Mouse (Mus musculus) C2C12 (cell line): ENCODE measurements around the gene Psmb9. TPM values are rescaled to one million over a fixed set of nuclear protein-coding genes. Genes with fewer than 3 reads are reported as not detected.

Source experiments
- H3K27me3 ChIP-seq: one replicate; pipeline ENCODE4 v1.6.1; 2011; ENCODE audit not compliant: control insufficient read depth, insufficient read depth, insufficient read length
- H3K36me3 ChIP-seq: one replicate; pipeline ENCODE4 v1.6.1; 2011; ENCODE audit not compliant: control insufficient read depth, insufficient read depth
- H3K4me3 ChIP-seq: one replicate; pipeline ENCODE4 v1.5.1; 2011; ENCODE audit warnings: mild to moderate bottlenecking, control low read depth; ENCODE audit not compliant: poor library complexity, insufficient read depth, severe bottlenecking
- H3K79me2 ChIP-seq: one replicate; pipeline ENCODE4 v1.6.1; 2011; ENCODE audit not compliant: control insufficient read depth, insufficient read depth
- H3K79me3 ChIP-seq: one replicate; pipeline ENCODE4 v1.6.1; 2011; ENCODE audit warnings: low read depth, control low read depth
- H3ac ChIP-seq: one replicate; pipeline ENCODE3; 2011; ENCODE audit warnings: low read depth; ENCODE audit not compliant: control insufficient read depth, insufficient read length
- CEBPB ChIP-seq: IDR thresholded peaks from one replicate; pipeline ENCODE4 v1.6.1; 2011; ENCODE audit warnings: low read depth, mild to moderate bottlenecking, control low read depth, moderate library complexity
- CTCF ChIP-seq: IDR thresholded peaks from one replicate; pipeline ENCODE4 v1.5.1; 2011; ENCODE audit not compliant: control insufficient read depth, insufficient read depth, insufficient read length
- FOSL1 ChIP-seq: IDR thresholded peaks from one replicate; pipeline ENCODE4 v1.8.0; 2011; ENCODE audit warnings: mild to moderate bottlenecking, low read length; ENCODE audit not compliant: poor library complexity, insufficient read depth, severe bottlenecking
- MAX ChIP-seq: IDR thresholded peaks from one replicate; pipeline ENCODE4 v1.6.1; 2011; ENCODE audit warnings: mild to moderate bottlenecking, control low read depth
- MYOD1 ChIP-seq: IDR thresholded peaks from one replicate; pipeline ENCODE4 v1.6.1; 2011; ENCODE audit warnings: low read depth; ENCODE audit not compliant: control insufficient read depth, insufficient read length
- MYOG ChIP-seq: IDR thresholded peaks from one replicate; pipeline ENCODE4 v1.6.1; 2011; ENCODE audit not compliant: control insufficient read depth, insufficient read length; ENCODE audit errors: extremely low read depth
- USF1 ChIP-seq: IDR thresholded peaks from one replicate; pipeline ENCODE4 v1.6.1; 2011; ENCODE audit warnings: low read depth, mild to moderate bottlenecking, control low read depth, moderate library complexity
- polyA plus RNA-seq: library from polyadenylated mRNA; unstranded; fragments of >200 nt; fragmentation: generic; extraction: Trizol; gene quantifications from one replicate; pipeline ENCODE4 v1.2.1, GENCODE M21; 2012; ENCODE audit warnings: missing spikeins

The Psmb9 gene
- polyA plus RNA-seq, 1 experiment, result 0.07 TPM

DNA sequence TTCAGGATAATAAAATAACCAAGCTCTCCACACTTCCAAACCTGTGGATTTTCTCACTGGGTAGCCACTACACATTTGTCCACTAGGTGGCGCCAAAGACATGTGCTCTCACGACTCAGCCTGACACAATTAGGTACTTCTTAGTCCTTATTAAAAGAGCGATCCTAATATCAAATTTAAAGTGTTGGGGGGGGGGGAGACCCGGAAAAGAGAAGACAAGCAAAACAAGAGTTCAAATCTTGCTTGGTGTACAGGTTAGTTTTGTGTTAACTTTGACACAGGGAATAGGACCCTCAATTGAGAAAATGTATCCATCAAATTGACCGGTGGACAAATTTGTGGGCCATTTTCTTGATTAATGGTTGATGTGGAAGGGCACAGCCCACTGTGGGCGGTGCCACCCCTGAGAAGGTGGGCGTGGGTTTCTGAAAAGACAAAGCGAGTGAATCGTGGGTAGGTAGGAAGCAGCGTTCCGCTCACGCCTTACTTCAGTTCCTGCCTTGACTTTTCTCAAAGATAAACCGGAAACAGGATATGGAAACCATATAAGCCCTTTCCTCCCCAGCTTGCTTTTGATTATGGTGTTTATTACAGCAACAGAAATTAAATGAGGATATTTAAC, 16.6 kb downstream of the Psmb9 start:
- H3K4me3 ChIP-seq, result no peak overlapping the region
- no peaks in the 10 kb centered on the region for H3K79me2 ChIP-seq
- H3ac ChIP-seq, result no peak overlapping the region
- H3K27me3 ChIP-seq, result no peaks in the 10 kb centered on the region
- TF ChIP-seq MYOD1, result no peak
- TF ChIP-seq MAX, result no peak
- TF ChIP-seq CTCF, result no peak
- TF ChIP-seq CEBPB, result no peak
- no peak for TF ChIP-seq FOSL1
- H3K36me3 ChIP-seq, result no peaks in the 10 kb centered on the region
- no peaks in the 10 kb centered on the region for H3K79me3 ChIP-seq

DNA sequence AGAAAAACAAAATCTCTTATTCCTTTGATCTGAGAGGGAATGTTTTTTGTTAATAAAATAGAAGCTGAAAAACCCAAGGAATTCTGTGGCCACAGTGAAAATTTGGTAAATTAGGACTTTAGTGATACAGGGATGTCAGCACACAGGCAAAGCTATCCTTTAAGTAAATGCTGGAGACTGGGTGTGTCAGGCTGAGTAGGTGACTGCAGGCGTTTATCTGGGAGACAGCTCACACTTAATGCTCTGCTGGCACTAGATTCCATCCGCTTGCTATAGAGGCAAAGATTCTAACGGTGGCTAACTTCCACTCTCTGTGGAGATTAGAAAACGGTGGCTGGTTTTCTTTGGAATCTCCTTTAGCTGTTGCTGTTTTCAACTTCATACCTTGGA, 17.1 kb downstream of the Psmb9 start:
- no peak overlapping the region for H3K4me3 ChIP-seq
- H3K79me2 ChIP-seq, result no peaks in the 10 kb centered on the region
- TF ChIP-seq MYOD1, result no peak
- no peak for TF ChIP-seq USF1
- TF ChIP-seq CEBPB, result no peak
- no peak for TF ChIP-seq MAX
- TF ChIP-seq CTCF, result no peak
- no peak for TF ChIP-seq MYOG
- TF ChIP-seq FOSL1, result no peak
- no peaks in the 10 kb centered on the region for H3K27me3 ChIP-seq
- no peaks in the 10 kb centered on the region for H3K79me3 ChIP-seq
- H3K36me3 ChIP-seq, result no peaks in the 10 kb centered on the region
- H3ac ChIP-seq, result no peak overlapping the region

DNA sequence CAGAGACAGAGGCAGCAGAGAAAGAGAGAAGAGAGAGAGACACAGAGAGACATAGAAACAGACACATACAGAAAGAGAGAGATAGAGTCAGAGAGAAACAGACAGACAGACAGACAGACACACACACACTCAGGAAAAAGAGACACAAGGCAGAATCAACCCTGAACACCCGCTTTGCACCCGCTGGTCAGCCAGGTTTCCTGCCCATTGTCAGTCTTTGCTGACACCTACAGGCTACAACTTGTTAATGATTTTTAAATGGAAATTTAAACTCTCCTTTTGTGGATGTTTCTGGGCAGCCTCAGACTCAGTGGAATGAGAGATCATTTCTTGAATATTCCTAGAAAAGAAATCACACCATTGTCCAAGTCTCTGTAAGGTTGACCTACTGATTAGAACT, 18.3 kb downstream of the Psmb9 start:
- no peak for TF ChIP-seq MYOD1
- TF ChIP-seq CTCF, result peak; percentile 3
- Histone ChIP-seq H3K4me3 (no peak overlapping the region), H3ac (no peak overlapping the region), H3K27me3 (peaks cover 2% of the 10 kb centered on the region), H3K79me2 (no peaks in the 10 kb centered on the region), H3K36me3 (no peaks in the 10 kb centered on the region), H3K79me3 (no peaks in the 10 kb centered on the region)

DNA sequence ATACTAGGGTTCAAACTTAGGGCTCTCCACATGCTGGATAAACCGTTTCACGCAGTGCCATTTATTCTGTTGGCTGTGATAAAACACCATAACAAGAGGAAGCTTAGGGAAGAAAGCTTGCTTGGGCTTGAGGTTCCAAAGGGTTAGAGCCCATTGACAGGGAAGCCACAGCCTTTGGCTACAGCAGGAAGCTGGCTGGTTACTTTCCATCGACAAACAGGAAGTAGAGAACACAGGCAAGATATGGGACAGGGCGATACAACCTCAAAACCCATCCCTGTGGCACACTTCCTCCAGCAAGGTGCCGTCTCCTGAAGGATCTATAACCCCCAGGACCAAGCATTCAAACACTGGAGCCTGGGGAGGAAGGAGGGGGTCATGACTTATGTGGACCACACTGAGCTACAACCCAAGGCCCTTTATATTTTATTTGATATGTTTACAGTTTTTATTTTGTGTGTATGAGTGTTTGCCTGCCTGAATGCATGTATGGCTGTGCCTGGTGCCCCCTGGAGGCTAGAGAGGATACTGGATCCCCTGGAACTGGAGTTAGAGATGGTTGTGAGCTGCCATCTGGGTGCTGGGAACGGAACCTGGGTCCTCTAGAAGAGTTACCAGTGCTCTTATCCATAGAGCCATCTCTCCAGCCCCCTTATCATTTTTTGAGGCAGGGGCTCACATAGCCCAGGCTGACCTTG, 22.4 kb downstream of the Psmb9 start:
- no peaks in the 10 kb centered on the region for H3K36me3 ChIP-seq
- H3K27me3 ChIP-seq, result peaks cover 34% of the 10 kb centered on the region
- no peak for TF ChIP-seq USF1
- no peak for TF ChIP-seq CTCF
- no peak for TF ChIP-seq MYOG
- TF ChIP-seq CEBPB, result no peak
- TF ChIP-seq FOSL1, result no peak
- no peaks in the 10 kb centered on the region for H3K79me2 ChIP-seq
- H3ac ChIP-seq, result no peak overlapping the region
- H3K4me3 ChIP-seq, result no peak overlapping the region
- H3K79me3 ChIP-seq, result no peaks in the 10 kb centered on the region

DNA sequence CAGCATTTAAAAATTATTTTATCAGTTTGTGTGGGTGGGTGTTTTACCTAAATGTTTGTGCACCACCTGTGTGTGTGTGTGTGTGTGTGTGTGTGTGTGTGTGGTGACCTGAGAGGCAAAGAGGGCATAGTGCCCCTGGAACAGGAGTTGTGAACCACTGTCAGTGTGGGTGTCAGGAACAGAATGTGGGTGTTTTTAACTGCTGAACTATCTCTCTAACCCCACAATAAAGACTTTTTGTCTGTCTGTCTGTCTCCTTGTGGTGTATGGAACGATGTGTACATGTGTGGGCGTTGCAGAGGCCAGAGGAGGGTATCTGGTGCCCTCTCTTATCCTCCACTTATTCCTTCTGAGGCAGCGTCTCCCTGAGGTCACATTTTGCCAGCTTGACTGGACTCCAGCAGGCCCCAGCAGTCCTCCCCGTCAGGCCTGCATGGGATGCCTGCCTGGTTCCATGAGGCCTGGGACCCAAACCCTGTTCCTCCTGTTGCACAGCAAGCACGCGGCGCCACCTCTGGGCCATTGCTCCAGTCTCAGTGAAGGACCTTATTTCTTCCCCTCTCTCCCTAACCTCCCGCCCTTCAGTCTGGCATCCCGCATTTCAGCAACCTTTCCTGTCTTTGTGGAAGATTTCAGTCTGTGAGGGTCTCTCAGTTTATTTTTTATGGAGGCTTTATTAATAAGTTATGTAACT, 23.2 kb downstream of the Psmb9 start:
- no peaks in the 10 kb centered on the region for H3K36me3 ChIP-seq
- no peak overlapping the region for H3K4me3 ChIP-seq
- peaks cover 35% of the 10 kb centered on the region for H3K27me3 ChIP-seq
- TF ChIP-seq FOSL1 (no peak), CEBPB (no peak), CTCF (no peak), USF1 (no peak)
- H3K79me2 ChIP-seq, result no peaks in the 10 kb centered on the region
- no peak overlapping the region for H3ac ChIP-seq
- no peaks in the 10 kb centered on the region for H3K79me3 ChIP-seq

DNA sequence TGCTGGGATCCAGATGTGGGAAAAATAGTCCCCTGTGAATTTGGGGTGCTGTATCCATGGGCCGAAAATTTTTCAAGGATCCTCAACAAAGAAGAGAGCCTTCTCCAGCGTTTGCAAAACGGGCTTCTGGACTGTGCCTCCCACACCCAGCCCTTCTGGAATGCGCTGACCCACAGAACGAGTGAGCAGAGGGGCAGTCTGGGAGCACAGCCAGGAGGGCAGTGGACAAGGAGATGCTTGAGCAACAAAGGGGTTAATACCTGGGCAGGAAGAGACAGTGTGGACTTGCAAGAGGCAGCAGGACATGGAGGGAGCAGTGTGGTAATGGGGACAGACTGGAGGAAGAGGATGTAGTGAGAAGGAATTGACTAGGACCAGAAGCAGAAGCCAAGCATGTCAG, 32.0 kb downstream of the Psmb9 start:
- H3K79me3 ChIP-seq, result no peaks in the 10 kb centered on the region

More for the DNA sequence above, 32.0 kb downstream of the Psmb9 start:
- TF ChIP-seq FOSL1, result no peak
- no peak for TF ChIP-seq MAX
- no peak for TF ChIP-seq USF1
- no peak for TF ChIP-seq MYOG
- TF ChIP-seq MYOD1, result no peak
- TF ChIP-seq CEBPB, result no peak
- TF ChIP-seq CTCF, result no peak
- Histone ChIP-seq H3K36me3 (no peaks in the 10 kb centered on the region), H3K4me3 (no peak overlapping the region), H3K27me3 (peaks cover 11% of the 10 kb centered on the region), H3ac (no peak overlapping the region), H3K79me2 (no peaks in the 10 kb centered on the region)
